Mouse (Mus musculus): ENCODE data around the gene Mtus2. TPM values are rescaled to one million over a fixed set of nuclear protein-coding genes. Genes with fewer than 3 reads are reported as not detected.

The Mtus2 gene
- polyA plus RNA-seq, 1 experiment: 0.04 TPM

DNA sequence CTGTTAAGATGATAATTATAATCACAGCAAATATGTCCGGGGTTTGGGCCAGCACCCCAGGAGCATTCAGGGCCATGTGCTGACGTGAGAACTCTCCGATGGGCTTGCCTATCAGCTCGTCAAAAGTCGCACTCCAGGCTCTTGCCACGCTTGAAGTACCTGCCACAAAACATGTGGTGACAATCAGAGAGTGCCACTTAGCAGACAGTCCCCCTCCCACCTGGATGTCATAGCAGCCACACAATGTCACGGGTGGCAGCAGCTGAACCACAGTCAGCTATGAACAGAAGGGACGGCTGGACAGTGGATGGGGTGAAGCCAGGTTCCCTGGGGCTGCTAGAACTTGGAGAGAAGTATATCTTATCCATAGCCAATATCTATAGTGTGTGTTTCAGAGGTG is 391.0 kb downstream of the Mtus2 start:
- no peaks in the 10 kb centered on the region for H3K27me3 ChIP-seq (ENCODE audit: control insufficient read depth, insufficient read depth, insufficient read length)
- H3K4me3 ChIP-seq (ENCODE audit: insufficient read depth, poor library complexity, severe bottlenecking): no peak overlapping the region
- TF ChIP-seq CTCF (IDR thresholded peaks at IDR 0.05; ENCODE audit: control insufficient read depth, insufficient read depth, insufficient read length) (no peak), FOSL1 (IDR thresholded peaks at IDR 0.05; ENCODE audit: insufficient read depth, low read length, poor library complexity, severe bottlenecking) (no peak), CEBPB (IDR thresholded peaks at IDR 0.05; ENCODE audit: low read depth) (no peak), MYOD1 (IDR thresholded peaks at IDR 0.05; ENCODE audit: control insufficient read depth, insufficient read length, low read depth) (no peak), MAX (IDR thresholded peaks at IDR 0.05) (no peak)
- peaks cover 72% of the 10 kb centered on the region for H3K36me3 ChIP-seq (ENCODE audit: control insufficient read depth, insufficient read depth)
- H3K79me3 ChIP-seq (ENCODE audit: low read depth): peaks cover 4% of the 10 kb centered on the region
- peaks cover 18% of the 10 kb centered on the region for H3K79me2 ChIP-seq (ENCODE audit: control insufficient read depth, insufficient read depth)
- no peak overlapping the region for H3ac ChIP-seq (ENCODE audit: control insufficient read depth, insufficient read length, low read depth)

DNA sequence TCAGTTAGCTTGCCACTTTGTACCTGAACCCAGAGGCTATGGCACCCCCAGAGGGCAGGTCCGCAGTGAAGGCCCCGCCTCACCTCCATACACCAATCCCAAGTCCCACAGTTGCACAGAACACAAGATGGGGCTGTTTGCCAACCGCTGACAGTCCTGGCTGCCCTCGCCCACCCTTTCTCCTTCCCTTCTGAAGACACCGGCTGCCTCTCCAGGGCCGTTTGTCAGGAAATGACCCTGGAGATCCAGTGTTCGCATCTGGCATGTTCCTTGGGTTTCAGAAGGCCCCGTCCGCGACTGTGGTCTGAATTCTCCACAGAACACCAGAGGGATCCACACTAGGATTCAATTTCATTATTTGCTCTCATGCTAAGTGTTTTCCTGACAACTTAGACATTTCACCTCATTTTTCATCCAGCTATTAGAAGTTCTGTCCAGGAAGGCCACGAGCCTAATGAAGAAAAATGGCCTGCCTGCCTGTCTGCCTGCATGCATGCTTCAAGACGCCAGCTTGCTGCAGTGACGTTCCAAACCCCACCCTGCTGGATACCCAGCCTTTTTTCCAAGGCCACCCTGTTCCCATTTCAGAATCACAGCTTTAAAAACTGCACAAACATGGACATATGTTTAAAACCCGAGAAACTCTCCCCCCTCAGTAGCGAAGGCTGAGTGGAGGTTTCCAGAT is 392.3 kb downstream of the Mtus2 start:
- no peak overlapping the region for H3K4me3 ChIP-seq (ENCODE audit: insufficient read depth, poor library complexity, severe bottlenecking)
- no peak overlapping the region for H3ac ChIP-seq (ENCODE audit: control insufficient read depth, insufficient read length, low read depth)
- TF ChIP-seq MYOD1 (IDR thresholded peaks at IDR 0.05; ENCODE audit: control insufficient read depth, insufficient read length, low read depth) (no peak), FOSL1 (IDR thresholded peaks at IDR 0.05; ENCODE audit: insufficient read depth, low read length, poor library complexity, severe bottlenecking) (no peak), USF1 (IDR thresholded peaks at IDR 0.05; ENCODE audit: low read depth) (no peak), CTCF (IDR thresholded peaks at IDR 0.05; ENCODE audit: control insufficient read depth, insufficient read depth, insufficient read length) (no peak), MYOG (IDR thresholded peaks at IDR 0.05; ENCODE audit: control insufficient read depth, extremely low read depth, insufficient read length) (no peak), CEBPB (IDR thresholded peaks at IDR 0.05; ENCODE audit: low read depth) (no peak), MAX (IDR thresholded peaks at IDR 0.05) (no peak)
- no peaks in the 10 kb centered on the region for H3K27me3 ChIP-seq (ENCODE audit: control insufficient read depth, insufficient read depth, insufficient read length)
- peaks cover 31% of the 10 kb centered on the region for H3K79me2 ChIP-seq (ENCODE audit: control insufficient read depth, insufficient read depth)
- H3K36me3 ChIP-seq (ENCODE audit: control insufficient read depth, insufficient read depth): peaks cover 75% of the 10 kb centered on the region
- peaks cover 4% of the 10 kb centered on the region for H3K79me3 ChIP-seq (ENCODE audit: low read depth)

DNA sequence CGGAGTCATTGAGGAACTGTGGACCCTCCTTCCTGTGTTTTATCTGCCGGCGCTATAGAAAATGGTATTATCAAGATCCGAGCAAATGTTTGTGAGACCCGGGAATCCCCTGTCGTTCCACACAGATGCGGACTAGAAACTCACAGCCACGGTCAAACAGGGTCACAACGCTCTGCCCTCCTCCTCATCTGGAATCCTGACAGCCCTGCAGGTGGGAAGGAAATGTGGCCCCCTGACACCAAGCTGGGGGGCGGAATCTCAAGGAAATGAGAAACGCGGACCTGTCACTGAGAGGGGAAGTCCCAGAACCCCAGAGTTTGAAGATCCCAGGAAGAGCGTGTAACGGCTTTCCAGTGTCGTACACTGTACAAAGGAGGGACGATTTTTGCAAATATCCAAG is 396.3 kb downstream of the Mtus2 start:
- Histone ChIP-seq H3K36me3 (ENCODE audit: control insufficient read depth, insufficient read depth) (peaks cover 62% of the 10 kb centered on the region), H3K27me3 (ENCODE audit: control insufficient read depth, insufficient read depth, insufficient read length) (no peaks in the 10 kb centered on the region), H3K79me3 (ENCODE audit: low read depth) (peaks cover 25% of the 10 kb centered on the region), H3K79me2 (ENCODE audit: control insufficient read depth, insufficient read depth) (peaks cover 71% of the 10 kb centered on the region), H3K4me3 (ENCODE audit: insufficient read depth, poor library complexity, severe bottlenecking) (no peak overlapping the region), H3ac (ENCODE audit: control insufficient read depth, insufficient read length, low read depth) (no peak overlapping the region)
- TF ChIP-seq FOSL1 (IDR thresholded peaks at IDR 0.05; ENCODE audit: insufficient read depth, low read length, poor library complexity, severe bottlenecking) (no peak), MYOD1 (IDR thresholded peaks at IDR 0.05; ENCODE audit: control insufficient read depth, insufficient read length, low read depth) (no peak), USF1 (IDR thresholded peaks at IDR 0.05; ENCODE audit: low read depth) (no peak), CTCF (IDR thresholded peaks at IDR 0.05; ENCODE audit: control insufficient read depth, insufficient read depth, insufficient read length) (no peak), MYOG (IDR thresholded peaks at IDR 0.05; ENCODE audit: control insufficient read depth, extremely low read depth, insufficient read length) (no peak)

DNA sequence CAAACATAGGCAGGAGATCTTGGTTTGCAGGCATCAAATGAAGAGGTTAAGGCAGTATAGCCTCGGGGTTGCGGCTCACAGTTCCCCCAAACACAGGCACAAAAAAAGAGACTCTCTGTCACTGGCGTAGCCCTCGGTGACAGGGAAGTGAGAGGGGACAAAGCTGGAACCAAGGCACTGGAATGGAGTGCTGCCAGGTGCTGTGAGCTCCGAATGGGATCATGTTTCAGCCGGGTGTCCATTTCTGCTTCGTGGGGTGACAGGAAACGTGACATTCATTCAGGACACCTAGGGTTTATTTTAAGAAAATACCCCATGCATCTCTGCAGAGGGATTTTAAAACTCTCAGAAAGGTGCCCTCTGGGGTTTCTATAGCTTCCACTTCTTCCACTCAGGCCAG is 397.4 kb downstream of the Mtus2 start:
- Histone ChIP-seq H3K27me3 (ENCODE audit: control insufficient read depth, insufficient read depth, insufficient read length) (no peaks in the 10 kb centered on the region), H3K79me3 (ENCODE audit: low read depth) (peaks cover 35% of the 10 kb centered on the region), H3K4me3 (ENCODE audit: insufficient read depth, poor library complexity, severe bottlenecking) (no peak overlapping the region), H3ac (ENCODE audit: control insufficient read depth, insufficient read length, low read depth) (no peak overlapping the region), H3K79me2 (ENCODE audit: control insufficient read depth, insufficient read depth) (peaks cover 81% of the 10 kb centered on the region), H3K36me3 (ENCODE audit: control insufficient read depth, insufficient read depth) (peaks cover 71% of the 10 kb centered on the region)
- TF ChIP-seq USF1 (IDR thresholded peaks at IDR 0.05; ENCODE audit: low read depth): no peak
- no peak for TF ChIP-seq MAX (IDR thresholded peaks at IDR 0.05)
- TF ChIP-seq FOSL1 (IDR thresholded peaks at IDR 0.05; ENCODE audit: insufficient read depth, low read length, poor library complexity, severe bottlenecking): no peak
- no peak for TF ChIP-seq MYOG (IDR thresholded peaks at IDR 0.05; ENCODE audit: control insufficient read depth, extremely low read depth, insufficient read length)
- no peak for TF ChIP-seq MYOD1 (IDR thresholded peaks at IDR 0.05; ENCODE audit: control insufficient read depth, insufficient read length, low read depth)
- no peak for TF ChIP-seq CTCF (IDR thresholded peaks at IDR 0.05; ENCODE audit: control insufficient read depth, insufficient read depth, insufficient read length)
- no peak for TF ChIP-seq CEBPB (IDR thresholded peaks at IDR 0.05; ENCODE audit: low read depth)

DNA sequence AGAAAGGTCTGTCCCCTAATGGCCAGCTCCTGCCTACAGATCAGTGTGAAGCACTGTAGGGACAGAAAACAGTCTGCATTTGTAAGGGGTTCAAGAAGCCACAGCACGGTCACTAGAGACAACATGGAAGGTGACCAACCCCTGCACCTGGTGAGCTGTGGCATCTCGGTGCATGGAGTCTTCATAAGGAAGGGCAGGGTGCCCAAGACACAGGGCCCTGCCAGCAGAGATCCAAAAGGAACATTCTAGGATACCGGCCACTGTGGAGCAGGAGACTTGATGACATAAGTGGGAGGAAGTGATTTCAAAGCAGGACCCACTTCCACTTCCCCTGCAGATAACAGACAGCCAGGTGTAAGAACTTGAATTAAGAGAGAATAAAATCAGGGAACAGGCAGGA is 398.7 kb downstream of the Mtus2 start:
- H3K36me3 ChIP-seq (ENCODE audit: control insufficient read depth, insufficient read depth): peaks cover 66% of the 10 kb centered on the region
- no peaks in the 10 kb centered on the region for H3K27me3 ChIP-seq (ENCODE audit: control insufficient read depth, insufficient read depth, insufficient read length)
- no peak overlapping the region for H3K4me3 ChIP-seq (ENCODE audit: insufficient read depth, poor library complexity, severe bottlenecking)
- H3K79me3 ChIP-seq (ENCODE audit: low read depth): peaks cover 45% of the 10 kb centered on the region
- TF ChIP-seq USF1 (IDR thresholded peaks at IDR 0.05; ENCODE audit: low read depth) (no peak), CTCF (IDR thresholded peaks at IDR 0.05; ENCODE audit: control insufficient read depth, insufficient read depth, insufficient read length) (no peak), MYOG (IDR thresholded peaks at IDR 0.05; ENCODE audit: control insufficient read depth, extremely low read depth, insufficient read length) (no peak), MAX (IDR thresholded peaks at IDR 0.05) (no peak), MYOD1 (IDR thresholded peaks at IDR 0.05; ENCODE audit: control insufficient read depth, insufficient read length, low read depth) (no peak), FOSL1 (IDR thresholded peaks at IDR 0.05; ENCODE audit: insufficient read depth, low read length, poor library complexity, severe bottlenecking) (no peak), CEBPB (IDR thresholded peaks at IDR 0.05; ENCODE audit: low read depth) (no peak)
- peaks cover 83% of the 10 kb centered on the region for H3K79me2 ChIP-seq (ENCODE audit: control insufficient read depth, insufficient read depth)
- H3ac ChIP-seq (ENCODE audit: control insufficient read depth, insufficient read length, low read depth): no peak overlapping the region

Data from C2C12 (cell line).